Mouse (Mus musculus) kidney, postnatal 10 days (tissue): ENCODE measurements at regions not wholly inside any gene's neighbourhood (a gene's known extent, or its start where the extent isn't known, plus 50 kb on each side); places are given as distances from the start of the nearest gene placed in this dataset.
A peak's percentile ranks its signal among the peaks of the same experiment; 100 is the strongest.
"Not testable (repeated sequence)": the region's sequence is repeated elsewhere in the genome, so short reads cannot be mapped to it uniquely, and the experiment has no call there.

Source experiments
- DNase-seq: peaks from one replicate; pipeline ENCODE4 v3.0.0; 2021; ENCODE audit warnings: mixed read lengths

DNA sequence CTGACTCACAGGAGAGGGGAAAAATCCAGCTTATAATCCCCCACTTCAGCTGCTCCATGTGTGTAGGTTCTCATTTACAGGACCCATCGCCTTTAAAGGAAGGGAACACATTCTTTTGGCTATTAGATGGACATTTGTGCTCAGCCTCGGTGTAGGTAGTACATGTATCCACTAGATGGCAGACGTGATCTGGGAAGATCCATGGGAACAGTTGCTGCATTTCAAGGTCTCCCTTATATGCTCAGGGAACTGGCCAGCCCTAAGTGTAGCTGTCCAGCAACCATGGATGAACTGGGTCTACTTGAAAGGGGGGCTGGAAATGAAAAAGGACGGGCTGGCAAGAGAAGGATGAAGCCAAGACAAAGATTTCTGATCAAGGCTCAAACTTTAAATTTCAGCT lies 124.0 kb downstream of the Akain1 start:
- DNase-seq = peak; percentile 54

DNA sequence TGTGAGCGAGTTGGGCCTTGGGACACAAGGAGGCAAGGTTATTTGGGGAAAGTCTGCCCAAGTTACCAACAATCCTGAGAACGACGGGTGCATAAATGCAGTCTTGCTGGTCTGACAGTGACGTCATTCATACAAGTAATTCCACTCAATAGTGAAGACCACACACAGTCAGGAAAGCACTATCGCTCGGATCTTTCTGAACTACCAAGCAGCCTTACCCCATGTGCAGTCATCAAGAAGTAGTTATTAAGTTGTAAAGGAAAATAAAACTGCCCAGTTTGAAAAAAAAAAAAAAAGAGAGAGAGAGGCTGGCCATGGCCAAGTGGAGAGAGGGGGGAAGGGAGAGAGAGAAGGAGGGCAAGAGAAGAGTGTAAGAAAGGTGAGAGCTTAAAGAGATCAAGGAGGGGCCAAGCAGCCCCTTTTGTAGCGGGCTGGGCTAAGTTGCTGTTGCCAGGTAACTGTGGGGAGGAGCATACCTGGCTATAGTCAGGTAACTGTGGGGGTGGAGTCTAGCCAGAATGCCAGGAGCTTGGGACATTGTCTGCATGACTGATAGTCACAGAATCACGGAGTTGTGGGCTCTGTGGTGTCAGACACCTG lies 132.0 kb downstream of the Akain1 start:
- DNase-seq = not testable (repeated sequence)

DNA sequence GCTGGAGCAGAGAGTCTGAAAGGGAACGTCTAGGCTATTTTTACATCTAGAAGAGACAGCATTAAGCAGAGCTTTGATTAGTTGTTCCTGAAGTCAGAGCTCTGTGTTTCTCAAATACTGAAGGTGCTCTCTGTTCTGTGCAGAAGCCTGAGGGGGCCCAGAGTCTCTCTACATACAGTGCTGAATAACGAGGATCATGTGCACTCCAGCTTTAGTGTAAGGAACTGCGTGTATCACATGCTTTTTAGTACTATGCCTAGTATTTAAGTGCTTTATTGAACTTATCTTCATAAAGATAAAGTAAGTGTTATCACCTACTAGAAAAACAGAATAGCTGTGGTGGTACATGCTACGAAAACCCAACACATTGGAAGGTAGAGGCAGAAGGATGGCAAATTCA lies 151.4 kb downstream of the Akain1 start:
- no peak for DNase-seq

DNA sequence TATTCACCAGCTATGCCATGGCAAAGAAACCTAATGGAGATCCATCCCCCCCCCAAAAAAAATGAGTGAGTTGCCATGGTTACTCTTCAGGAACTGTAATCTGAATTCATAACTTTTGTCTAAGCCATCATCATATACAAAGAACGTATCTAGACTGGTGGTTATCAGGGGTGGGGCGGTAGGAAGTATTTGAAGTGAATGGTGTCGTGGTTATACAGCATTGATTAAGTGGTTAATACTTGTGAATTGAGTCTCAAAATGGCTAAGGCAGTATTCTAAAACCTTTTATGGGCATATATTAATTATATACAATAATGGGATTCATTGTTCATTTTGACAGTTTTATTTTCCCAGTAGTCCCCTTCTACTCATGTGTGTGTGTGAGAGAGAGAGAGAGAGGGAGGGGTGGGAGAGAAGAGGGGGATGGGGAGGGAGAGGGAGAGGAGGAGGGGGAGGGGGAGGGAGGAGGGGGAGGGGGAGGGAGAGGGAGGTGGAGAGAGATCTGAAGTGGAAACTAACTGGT lies 158.7 kb downstream of the Akain1 start:
- no peak for DNase-seq

DNA sequence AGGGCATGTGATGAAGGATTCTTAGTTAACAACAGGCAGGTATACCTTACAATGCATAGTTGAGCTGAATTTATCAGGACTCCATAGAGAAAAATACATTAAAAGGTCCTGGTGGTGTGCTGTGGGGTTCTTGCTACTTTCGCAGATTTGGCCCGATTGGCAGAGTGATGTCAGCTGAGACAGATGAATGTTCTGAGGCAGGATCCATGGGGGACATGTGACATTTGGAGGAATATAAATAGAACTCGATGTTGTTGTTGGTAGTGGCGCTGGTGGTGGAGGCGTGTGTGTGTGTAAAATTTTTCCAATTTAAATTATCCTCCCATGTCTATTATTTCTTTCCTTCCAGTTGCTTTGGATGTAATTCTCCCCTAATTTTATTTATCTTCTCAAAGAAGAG lies 159.3 kb downstream of the Akain1 start:
- DNase-seq = no peak

DNA sequence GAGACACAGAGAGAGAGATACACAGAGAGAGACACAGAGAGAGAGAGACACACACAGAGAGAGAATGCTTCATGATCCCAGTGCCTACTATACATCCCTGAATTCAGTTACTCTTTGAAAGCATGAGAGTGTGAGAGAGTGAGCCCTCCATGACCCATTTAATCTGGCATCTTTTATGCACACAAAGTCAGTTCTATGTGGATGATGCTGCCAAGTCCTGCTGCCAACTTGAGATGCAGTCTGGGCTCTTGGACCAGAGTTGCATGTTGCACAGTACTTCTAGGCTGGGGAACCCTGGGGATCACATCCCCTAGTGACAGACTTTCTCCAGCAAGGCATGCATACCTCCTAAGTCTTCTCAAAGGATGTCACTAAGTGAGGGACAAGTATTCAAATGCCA lies 164.5 kb downstream of the Akain1 start:
- no peak for DNase-seq

DNA sequence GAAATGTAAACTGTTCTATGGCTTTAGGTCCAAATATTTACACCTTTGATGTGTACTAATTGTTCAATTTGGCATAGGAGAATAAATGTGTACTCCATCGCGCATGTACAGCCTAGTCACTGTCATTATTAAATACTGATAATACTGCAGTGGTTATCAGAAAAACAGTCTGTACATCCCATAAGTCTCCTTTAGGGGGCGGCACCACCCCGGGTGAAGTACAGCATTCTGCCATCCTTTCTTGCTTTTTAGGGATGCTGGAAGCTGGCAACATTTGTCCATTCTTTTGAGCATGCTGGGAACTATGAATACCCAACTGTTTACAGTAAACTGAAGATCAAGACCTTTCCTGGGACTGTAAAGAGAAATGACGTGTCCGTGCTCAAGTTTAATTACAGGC lies 165.6 kb downstream of the Akain1 start:
- DNase-seq = peak; percentile 4

DNA sequence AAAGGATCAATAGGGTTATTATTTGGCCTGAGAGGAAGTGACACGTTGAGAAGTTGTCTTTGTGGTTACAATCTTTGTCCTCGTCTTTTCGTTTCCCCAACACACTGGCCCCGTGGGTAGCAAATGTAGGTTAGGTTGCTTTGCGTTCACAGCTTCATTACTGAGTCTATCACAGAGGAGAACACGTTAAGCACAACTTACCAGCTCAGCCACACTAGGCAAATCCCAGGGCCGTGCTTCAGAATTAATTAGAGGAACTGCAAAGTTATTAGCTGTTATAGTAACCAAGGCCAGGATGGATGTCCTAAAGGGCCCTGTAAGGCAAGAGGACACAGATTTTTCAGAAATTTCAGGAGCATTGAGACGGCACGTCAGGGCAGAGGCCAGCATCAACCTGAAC lies 166.3 kb downstream of the Akain1 start:
- no peak for DNase-seq

DNA sequence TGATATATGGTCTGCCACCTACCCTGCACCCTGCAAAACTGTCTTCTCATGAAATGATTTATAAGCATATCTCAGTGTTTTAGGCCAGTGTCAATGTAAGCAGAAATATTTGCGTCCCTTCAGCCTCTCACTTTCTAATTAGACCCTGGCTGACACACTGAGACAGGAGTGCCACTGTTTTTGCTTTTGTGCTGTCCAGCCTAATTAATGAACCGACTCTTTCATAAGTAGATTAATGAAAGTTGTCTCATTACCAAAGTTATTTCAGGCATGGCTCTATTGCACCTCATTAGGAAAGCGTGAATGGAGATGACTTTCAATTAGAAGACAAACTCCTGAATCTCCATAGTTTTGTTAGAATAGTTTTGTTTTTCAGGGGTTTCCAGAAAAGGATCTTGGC lies 192.3 kb downstream of the Akain1 start:
- no peak for DNase-seq

DNA sequence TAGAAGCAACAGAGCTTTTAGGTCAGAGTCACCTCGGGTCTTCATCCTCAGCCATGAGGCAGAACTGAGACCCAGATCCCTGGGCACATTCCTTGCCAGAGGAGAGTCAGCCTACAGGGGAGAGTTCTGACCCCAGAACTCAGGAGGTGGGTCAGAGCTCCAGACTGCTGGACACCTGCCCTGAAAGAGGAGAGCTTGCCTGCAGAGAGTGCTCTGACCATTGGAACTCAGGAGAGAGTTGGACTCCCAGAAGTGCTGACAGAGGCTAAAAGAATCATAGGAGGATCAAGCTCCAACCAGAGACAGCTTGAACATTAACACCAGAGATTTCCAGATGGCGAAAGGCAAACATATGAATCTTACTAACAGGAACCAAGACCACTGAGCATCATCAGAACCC lies 211.4 kb downstream of the Akain1 start:
- not testable (repeated sequence) for DNase-seq

DNA sequence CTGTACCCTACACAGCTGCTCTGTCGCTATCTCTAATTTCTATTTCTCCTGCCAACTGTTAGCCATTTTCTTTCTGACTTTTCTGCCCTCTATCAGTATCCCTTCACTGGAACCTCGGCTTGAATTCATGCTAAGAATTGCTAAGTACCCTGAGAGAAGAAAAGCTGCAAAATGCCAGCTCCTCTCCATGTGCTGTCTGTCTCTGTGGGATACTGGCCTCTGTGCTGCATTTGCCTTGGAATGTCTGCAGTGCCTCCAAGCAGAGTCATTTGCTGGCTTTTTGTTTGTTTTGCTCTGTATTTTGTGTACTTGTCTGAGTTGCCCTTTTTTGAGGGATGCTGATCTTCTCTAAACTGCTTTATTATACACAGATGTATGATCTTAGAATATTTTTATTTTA lies 215.5 kb downstream of the Akain1 start:
- no peak for DNase-seq

DNA sequence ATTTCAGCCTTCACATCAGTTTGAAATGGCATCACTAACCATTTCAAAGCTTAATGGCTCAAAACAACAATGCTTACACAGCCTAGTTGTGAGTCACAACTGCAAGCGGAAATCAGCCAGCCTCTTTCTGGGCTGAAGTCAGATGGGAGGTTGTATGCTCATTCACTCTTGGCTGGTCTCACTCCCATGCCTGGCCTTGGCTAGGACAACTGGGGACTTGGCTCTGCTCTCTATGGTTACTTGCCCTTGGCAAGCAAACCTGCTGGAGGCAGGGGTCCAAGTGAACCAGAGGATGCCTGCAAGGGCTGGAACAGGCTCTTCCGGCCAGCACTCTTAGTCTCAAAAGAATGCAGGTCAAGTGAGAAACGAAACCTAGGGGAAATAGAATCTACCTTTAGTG lies 233.4 kb downstream of the Akain1 start:
- DNase-seq = peak; percentile 17

DNA sequence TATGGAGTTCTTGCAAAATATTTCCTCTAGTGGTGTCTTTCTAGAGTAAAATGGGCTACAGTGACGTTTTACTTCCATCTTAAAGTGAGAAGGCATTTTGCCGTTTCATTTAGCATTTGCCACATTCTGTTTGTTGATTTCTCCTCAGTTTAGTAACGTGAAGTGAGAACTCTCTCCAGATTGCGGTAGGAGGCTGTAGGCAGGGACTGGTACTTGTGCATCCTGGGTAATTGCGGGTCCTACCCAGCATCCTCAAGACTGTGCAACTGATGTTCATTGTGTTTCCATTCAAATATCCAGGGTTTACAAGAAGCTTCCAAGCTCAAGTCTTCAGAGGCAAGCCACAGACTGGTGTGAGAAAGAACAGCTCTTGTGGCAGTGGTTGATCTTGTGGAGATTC lies 244.0 kb downstream of the Akain1 start:
- no peak for DNase-seq

DNA sequence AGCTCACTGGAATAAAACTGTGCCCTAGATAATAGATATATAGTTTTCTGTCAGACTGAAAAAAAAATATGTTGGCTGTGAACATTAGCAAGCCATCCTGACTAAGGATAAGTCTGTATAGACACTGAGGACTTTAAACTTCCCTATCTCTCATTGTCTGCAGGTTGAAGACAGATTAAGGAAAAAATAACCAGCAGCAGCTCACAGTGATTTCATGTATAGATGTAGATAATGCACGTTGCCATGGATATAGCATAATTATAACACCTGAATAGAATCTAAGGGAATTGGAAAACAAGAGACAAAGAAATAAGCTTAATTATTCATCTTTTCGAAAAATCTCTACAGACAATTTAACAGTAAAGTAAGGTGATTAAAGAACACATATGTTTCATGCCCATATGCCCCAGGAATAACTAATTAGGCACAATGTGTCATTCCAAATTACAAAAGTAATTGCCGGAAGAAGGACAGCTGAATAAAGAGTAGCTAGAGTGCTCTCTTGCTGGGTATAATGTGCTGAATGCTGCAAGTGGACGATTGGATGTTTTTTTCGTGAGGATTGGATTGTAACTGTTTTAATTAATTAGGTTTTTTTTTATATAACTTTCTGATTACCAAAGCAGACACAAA lies 246.6 kb downstream of the Akain1 start:
- no peak for DNase-seq

DNA sequence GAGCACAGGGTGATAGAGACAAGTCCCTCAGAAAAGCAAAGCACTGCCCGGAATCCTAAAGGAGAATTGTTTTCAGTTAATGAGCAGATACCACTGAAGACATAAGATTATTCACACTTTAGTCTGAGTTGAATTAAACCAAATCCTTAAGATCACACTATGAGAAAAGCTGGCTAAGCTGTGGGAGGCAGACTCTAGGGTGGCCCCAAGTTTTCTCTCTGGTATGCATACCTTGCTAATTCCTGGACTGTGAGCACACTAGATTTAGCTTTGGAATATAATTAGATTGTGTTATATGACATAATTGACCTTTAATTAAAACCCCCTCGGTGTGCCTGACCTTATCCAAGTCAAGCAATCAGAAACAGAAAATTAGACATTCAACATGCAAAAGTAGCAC lies 247.3 kb downstream of the Akain1 start:
- no peak for DNase-seq

DNA sequence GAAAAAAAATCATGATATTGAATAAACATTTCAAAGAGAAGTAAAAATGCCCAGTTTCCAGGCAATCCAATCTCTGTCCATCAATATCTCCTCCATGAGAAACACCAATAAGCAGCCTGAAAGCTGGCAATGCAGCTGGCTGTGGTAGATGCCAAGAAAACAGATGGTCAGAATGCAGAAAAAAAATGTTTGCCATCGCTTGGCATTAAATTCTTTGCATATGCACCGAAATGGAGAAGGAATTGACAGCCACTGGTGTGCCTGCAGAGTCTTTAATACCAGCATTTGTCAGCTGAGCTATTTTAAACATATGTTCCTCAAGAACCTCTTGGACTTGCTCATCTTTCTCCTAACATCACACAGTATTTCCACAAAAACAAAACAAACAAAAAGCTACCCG lies 256.2 kb downstream of the Akain1 start:
- DNase-seq = no peak

DNA sequence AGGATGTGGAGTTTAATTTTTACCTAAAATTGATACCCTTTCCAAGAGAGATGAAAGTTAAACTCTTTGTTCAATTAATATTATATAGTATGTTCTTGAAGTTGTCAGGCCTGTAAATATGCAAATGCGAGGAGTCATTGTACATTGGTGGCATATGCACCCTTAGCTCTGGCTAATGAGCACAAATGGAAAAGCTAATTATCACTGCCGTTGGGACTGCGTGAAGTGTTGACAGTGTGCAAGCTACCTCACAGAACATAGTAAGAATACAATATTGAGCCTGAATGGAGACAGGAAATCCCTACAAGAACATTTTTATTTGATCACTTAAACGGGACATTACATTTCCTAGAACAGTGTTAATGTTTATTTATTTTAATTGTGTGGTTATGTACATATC lies 241.5 kb upstream of the Dlgap1 start:
- no peak for DNase-seq

DNA sequence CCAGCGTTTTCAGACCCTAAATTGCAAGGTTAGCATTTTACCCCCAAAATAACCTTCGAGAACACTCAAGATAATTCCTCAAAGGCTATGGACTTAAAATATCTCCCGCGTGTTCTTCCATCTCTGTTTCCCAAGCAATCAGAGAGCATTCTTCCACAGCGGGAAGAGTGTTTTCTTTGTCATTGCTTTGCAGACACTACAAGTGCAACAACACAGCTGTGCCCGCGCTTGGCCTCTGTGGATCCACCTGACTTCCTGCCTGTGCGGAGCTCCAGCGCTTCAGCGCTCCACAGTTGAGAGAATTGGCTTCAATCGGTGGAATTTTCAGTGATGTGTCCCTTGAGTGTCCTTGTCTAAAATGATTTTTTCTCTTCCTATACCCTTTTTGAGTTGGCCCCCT lies 235.9 kb upstream of the Dlgap1 start:
- no peak for DNase-seq

DNA sequence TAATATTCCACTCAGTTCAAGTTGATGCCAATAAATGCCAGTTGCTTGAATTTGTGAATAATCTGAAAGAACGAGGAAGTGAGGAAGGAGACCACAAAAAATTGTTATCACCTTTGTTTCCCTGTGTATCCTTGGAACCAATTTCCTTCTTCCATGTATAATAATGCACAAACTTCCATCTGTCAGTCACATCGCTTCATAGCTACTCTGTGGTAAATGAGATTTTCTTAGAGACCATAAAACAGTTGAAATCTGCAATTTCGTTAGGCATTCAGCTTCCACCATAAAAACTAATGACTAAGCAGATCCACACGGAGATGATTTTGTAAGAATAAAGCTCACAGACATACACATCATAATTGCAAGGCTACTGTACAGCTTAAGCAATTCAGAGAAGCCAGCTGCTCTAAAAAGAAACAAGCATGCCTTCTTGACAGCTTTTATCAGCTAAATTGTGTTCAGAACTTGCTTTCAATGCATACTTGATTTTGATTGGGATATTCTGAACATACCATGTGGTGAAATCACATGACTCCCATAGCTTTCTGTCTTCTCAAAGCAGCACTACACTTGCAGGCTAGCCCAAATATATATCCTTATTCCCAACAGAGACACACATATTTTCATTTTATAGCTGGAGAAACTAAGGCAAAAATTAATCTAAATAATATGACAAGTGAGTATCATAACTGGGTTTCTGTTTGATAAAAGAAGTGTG lies 232.3 kb upstream of the Dlgap1 start:
- no peak for DNase-seq

DNA sequence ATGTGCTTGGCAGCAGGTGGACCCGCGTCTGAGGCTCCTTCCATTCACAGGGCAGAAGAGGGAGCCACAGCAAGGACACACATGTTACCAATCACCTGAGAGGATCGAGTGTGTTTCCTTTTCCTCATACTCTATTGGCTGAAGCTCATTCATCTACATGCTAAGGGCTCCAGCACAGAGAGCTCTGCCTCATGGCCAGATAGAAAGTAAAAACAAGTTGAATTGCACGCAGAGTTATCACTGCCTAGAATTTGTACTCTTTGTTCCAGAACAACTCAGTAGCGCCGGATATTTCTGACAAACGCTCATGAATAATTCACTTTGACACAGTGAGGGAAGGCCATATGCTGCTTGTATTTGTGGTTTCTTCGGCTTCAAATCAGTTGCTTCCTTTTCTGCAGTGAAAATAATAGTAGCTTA lies 199.9 kb upstream of the Dlgap1 start:
- no peak for DNase-seq

DNA sequence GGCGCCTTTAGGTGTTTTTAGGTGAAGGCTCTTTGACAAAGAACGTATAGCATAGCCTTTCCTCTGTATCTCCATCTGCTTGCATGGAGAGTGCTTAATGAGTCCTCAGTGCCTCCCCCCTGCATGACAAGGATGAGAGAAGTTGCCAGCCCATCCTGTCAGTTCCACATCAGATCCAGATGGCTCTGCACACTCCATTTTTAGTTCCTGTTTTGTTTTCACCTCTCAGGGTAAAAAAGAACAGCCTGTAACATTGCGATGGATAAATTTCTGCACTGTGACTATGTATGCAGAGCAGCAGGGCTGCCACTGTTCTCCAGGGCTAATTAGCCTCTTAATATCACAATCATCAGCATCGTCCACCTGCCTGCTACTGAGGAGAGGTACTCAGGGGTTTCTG lies 198.8 kb upstream of the Dlgap1 start:
- no peak for DNase-seq

DNA sequence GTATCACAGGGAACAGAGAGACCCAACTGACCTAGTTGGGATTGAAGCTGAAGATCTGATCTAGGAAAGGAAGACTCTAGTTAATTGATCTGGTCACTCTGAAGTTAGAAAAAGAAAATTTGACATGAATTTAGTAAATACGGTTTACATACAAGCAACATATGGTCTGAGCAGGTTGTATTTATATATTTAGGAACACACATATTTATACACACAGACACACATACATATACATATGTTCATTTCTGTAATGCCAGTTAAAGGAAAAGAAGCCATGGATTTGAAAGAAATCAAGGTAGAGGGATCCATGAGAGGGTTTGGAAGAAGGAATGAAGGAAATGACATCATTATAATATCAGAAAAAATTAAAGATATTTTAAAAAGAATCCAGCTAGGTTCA lies 187.7 kb upstream of the Dlgap1 start:
- no peak for DNase-seq

DNA sequence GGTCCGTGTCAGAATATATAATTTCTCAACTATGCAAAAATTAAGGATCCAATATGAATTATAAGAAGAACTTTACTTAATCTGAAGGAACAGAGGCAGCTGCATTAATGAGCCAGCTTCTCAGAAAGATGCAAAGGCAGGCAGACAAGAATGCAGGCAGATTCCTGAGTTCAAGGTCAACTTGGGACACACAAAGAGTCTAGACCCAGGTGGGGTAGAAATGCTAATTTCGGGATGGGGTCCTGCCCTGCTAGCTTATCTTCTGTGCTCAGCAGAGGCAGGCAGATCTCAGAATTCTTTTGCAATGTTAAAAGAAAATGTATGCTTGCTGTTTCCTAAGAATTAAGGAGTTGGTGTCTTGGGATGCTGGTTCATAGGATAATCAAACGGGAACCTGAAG lies 181.9 kb upstream of the Dlgap1 start:
- no peak for DNase-seq

DNA sequence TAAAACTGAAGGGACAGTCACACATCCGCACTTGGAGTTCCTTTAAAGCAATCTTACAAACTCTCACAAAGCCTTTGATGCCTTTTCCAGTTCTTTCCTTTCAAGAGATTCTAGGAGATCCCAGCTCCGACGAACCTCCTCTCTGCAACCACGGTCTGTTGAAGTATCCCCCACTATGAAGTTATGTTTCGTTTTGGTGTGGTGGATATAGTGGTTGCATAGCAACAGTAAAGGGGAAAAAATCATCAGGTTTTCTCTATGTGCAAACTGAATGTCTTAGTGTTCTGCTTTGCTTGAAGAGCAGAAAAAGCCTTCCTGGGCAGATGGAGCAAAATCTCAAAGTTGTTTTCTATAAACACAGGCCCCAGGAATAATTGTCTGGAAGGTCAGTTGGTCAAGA lies 147.4 kb upstream of the Dlgap1 start:
- DNase-seq = no peak
